Mouse (Mus musculus): ENCODE data around the gene Stx3. TPM values are rescaled to one million over a fixed set of nuclear protein-coding genes. Genes with fewer than 3 reads are reported as not detected.

Gene Stx3
- 16.9 and 19.3 TPM in 2 replicates for polyA plus RNA-seq (2012; rRNA removed)

DNA sequence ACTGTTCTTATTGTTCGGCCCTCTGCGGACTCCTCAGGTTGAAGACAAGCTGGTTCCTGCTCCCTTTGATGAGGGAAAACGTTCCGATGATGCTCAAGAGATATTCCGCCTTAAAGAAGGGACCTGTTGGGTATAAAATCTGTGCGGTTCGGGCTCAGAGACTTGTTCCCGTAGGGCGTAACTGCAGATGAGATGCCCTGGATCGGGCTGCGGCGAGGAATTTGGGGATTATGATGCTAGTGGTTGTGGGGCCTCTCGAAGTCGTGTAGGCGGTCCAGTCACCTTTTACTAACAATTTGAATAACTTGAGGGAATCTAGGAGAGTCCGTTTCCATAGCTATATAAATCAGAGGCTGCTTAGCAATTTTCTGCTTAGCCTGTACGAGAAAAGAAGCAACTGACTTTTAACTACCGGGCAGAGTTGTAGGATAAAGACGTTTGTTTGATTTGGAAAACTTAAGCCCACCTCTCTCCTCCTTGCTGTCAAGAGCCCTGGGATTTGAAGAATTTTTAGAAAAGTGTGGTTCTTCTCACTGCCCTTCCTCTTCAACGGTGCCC lies at the start of gene Stx3:
Stx3 (minus strand) TSS at position 261 of the 558 bp plus-strand sequence.
- DNase-seq (ENCODE audit: low spot score): no peak

DNA sequence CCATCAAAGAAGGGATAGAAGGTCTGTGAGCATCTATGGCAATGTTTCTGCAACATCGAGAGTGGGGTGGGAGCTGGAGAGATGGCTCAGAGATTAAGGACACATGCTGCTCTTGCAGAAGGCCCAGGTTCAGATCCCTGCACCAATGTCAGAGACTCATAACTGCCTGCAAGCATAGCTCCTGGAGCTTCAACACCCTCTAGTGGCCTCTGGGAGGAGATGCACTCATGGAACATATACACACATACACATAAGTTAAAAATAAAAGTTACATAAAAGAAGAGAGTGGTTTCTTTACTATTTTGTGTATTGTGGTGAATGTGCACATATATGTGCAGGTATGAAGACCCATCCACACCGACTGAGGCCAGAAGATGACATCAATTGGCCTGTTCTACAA lies 48.6 kb upstream of the Stx3 start:
- no peak for DNase-seq (ENCODE audit: low spot score)

DNA sequence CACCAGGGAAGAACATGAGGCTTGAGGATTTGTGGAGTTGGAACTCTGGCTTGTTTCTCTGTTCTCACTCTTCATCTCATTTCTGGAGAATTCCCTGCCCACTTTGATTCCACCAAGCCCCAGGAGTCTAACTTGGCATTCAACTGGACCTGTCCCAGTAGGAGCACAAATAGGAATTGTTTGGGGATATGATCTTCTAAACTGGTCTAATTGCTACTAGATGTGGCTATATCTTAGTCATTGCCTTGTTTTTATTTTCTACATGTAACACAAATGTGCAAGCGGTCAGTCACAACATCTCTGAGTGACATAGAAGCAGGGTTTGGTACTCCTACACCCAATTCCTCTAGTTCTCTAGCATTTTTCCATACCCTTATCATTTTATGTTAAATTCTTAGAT lies 41.8 kb upstream of the Stx3 start, which contains the start of gene Olfr1418:
Olfr1418 (minus strand) TSS at position 101 of the 400 bp plus-strand sequence.
- no peak for DNase-seq (ENCODE audit: low spot score)

DNA sequence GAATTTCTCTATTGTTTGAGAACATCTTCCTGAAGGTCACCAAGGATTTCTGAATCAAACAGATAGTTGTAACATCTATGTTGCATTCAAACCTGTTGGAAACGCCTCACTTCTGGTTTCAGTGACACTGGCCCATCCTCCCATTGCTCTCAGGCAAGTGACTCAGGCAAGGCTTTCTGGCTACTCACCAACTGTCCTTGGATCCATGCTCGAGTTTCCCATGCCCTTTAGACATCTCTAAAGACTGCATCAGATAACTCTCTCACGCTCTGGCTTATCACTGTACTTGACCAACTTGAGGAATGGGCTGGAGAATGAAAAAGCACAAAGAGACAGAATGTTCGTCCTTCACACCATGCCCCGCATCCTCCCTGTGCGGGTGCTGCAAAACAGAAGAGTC lies 37.3 kb upstream of the Stx3 start:
- DNase-seq (ENCODE audit: low spot score): no peak

DNA sequence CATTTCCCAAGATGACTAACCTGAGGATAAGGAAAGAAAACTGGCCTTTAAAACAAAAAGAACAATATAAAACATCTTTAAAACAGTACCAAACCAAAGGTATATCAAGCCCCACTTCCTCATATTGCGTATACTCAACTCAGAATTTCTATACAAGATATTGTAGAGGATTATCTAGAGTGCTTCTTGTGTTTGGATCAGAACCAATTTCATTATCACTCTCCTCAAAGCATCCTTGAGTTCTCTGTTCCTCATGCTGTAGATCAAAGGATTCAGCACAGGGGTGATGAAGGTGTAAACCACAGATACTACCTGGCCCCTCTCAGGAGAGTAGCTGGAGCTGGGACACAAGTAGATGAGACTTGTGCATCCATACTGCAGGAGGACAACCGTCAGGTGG lies 35.6 kb upstream of the Stx3 start:
- no peak for DNase-seq (ENCODE audit: low spot score)

DNA sequence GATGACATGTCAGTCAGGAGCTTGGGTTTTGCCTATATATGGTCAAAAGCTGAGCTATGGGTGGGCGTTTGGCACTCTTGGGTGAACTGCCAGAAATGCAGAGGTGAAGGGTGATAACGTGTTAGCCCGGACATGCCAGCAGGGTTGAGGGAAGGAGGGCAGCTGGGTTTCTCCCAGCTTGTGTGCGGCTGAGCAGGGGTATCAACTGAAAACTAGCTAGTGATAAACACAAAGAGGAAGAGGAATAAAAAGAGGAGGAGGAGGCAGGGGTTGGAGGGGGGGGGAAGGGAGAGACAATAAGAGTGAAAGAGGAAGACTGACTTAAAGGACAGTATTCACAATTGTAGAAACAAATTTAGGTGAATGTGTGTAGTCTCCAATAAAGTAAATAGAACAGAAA lies 33.4 kb upstream of the Stx3 start:
- DNase-seq (ENCODE audit: low spot score): no peak

DNA sequence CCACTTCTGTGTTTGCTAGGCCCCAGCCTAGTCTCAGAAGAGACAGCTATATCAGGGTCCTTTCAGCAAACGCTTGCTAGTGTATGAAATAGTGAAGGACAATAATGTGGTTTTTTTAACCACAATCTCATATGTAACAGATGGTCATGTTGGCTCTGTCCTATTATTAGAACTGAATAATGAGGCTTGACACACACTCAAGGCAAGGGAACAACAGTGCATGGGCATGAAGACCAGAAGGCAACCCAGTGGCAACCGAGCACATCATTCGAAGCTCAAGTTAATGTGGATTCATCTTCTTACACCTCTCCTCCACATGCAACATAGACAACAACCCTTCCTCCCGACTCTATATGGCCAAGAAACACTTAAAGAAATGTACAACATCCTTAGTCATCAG lies 27.1 kb upstream of the Stx3 start:
- no peak for DNase-seq (ENCODE audit: low spot score)

DNA sequence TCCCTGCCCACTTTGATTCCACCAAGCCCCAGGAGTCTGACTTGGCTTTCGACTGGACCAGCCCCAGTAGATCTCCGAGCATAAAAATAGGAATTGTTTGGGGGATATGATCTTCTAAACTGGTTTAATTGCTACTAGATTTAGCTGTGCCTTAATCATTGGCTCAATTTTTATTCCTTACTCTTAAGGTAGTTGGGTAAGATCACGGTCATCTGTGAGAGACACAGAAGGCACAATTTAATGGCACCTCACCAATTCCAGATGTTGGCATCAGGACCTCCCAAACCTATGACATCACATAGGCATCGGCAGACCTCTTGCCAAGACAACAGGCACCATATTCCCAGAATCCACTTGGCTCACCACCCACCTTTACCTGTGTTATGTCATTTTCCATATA lies 19.9 kb upstream of the Stx3 start, which contains the start of gene Olfr1417:
Olfr1417 (minus strand) TSS at position 101 of the 400 bp plus-strand sequence.
- no peak for DNase-seq (ENCODE audit: low spot score)

DNA sequence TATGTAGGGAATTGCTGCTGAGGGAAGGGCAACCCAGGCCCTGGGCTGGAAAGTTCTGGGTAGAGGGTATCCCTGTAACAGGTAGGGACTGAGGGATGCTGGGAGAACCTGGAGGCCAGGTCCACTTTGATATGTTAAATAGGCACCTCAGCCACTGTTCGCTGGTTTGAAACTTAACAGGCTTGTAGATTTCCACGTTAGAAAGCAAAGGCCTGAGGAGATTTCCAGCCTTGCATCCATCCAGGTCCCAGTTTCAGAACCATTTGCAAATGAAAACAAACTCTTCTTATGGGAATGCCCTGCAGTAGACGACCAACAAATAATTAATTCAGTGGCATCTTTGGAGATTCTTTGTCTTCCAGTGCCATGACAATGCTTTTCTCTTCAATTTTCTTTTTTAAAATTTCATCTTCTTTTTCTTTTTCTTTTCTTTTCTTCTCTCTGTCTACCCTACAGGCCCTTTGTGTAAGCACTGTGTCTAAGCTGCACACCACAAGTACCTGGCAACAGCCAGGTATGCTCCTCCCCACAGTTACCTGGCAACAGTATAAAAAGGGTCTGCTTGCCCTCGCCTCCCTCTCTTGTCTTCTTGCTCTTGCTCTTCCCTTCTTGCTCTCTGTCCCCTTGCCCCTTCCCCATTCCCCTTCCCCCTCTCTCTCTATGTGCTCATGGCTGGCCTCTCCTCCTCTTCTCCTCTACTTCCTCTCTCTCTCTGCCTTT lies 4.3 kb upstream of the Stx3 start:
- no peak for DNase-seq (ENCODE audit: low spot score)

DNA sequence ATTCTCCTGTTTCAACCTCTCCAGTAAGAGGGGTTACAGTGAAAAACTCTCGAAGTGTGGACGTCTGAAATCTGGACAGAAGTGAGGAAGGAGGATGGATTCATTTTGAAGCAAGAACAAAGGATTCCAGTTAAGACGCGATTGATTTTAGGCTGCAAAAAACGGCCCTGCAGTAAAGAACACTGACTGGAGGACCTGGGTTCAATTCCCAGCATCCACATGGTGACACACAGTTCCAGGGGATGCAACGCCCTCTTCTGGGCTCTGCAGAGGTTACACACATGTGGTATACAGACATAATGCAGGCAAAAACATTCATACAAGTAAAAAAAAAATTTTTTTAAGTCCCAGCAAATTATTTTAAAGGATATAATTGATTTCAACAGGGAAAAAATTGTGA lies 1.0 kb upstream of the Stx3 start:
- no peak for DNase-seq (ENCODE audit: low spot score)

DNA sequence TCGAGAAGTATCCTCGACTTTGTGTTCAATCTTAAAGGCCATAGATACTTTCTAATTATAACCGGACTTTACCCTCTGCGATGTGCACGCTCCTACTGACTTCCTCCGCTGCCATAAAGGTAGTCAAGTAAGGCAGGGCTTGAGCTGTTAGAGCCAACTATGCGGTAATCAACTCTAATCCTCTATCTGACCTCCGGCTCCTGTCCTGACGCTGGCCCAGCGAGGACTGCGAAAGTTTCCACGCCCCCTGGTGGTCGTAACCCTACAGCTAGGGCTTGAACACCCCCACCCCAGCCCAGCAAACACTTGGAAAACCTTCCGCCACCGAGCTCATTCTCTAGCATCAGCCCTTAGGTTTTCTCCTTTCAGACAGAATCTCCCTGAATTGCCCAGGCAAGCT lies 597 bp upstream of the Stx3 start:
- peak; percentile 48 for DNase-seq (ENCODE audit: low spot score)

DNA sequence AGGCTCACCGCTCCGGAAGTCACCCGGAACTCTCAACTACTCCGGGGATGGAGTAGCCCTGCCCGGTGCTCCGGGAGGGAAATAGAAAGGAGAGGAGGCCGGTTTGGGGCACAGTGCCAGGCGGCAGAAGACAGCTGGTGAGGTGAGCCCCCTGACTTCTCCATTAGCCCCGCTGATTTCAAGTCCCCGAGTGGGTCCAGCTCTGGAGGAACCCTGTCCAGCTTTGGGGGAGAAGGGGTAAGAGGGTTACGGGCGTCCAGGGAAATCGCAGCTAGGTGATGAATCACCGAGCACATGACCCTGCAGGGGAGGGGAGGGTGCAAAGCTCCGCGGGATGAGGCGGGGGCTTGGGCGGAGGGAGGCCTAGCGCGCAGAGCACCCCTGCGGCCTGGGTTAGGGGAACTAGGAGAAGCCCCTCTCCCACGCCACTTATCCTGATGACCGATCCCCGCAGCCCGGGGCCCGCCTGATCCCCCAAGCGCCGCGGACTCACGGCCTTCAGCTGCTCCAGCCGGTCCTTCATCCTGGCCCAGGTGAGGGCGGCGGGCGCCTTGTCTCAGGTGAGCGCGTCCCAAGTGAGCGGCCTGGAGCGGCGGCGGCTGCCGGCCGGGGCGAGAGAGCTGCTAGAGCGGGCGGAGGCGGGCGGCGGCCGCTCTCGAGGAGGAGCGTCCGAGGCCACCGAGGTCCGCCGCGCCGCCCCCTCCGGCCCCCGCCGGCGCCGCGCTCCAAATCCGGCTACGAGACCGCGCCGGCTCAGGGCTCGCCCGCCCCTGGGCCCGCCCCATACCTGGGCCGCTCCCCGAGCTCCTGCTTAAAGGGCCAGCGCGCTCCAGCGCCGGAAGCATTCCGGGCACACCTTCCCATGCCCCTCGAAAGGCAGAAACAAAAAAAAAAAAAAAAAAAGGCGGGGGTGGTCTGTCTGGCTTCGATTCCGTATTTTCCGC lies 732 bp downstream of the Stx3 start:
- peak; percentile 69 for DNase-seq (ENCODE audit: low spot score)

DNA sequence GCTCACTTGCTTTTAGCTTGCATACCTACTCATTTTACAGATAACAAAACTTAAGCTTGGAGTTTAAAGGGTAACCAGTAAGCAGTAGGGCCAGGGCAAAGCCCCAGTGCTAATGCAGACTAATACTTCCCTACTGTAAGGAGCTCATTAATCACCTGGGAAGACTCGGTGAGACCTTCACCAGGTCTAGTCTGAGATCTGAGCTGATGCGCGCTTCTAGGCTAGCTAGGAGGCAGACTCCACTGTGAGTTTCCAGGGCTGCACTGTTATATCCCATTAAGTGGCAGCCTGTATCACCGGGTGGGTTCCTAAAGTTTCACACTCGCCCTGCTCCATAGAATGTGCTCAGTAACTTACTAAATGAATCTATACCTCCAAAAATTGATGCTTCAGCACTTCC lies 1.6 kb downstream of the Stx3 start:
- no peak for DNase-seq (ENCODE audit: low spot score)

DNA sequence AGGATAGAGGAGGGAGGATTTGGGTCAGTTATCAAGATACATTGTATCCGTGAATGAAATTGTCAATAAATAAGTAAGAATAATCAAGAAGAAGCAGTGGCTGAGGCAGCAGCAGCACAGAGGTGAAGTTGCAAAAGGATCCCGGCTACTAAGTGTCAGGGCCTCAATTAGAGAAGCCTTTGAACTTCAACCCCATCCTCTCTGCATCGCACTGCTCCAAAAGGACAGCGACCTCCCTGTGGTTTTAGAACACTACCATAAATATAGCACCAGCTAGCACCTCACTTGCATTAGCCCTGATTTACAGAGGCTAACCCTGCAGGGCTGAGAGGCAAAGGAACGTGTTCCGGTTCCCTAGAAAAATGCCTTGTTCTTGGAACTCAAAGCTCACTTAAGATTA lies 2.5 kb downstream of the Stx3 start:
- DNase-seq (ENCODE audit: low spot score): no peak

DNA sequence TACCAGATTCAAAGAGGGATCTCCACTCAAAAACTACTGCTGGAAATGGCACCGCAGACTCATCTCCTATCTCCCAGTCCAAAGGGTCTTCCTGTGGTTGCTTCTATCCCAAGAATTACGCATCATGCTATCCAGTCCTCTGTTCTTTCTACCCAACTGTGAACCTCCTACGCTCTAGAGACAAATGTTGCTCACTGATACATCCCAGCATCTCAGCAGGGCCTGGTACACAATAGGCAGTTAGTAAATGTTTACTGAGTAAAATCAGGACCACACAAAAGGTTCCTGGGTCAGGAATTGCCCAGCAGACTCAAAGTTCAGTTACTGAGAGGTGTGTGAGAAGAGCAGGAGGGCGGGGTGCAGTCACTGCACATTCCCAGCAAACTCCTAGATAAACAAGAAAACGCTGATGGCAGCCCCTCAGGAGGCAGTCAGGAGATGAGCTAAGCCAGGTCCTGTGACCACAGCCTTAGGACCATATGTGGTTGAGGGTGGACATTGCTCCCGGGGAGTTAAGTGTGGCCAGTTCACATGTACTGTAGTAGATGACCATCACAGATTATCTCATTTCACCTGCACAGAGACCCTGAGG lies 4.4 kb downstream of the Stx3 start:
- no peak for DNase-seq (ENCODE audit: low spot score)

DNA sequence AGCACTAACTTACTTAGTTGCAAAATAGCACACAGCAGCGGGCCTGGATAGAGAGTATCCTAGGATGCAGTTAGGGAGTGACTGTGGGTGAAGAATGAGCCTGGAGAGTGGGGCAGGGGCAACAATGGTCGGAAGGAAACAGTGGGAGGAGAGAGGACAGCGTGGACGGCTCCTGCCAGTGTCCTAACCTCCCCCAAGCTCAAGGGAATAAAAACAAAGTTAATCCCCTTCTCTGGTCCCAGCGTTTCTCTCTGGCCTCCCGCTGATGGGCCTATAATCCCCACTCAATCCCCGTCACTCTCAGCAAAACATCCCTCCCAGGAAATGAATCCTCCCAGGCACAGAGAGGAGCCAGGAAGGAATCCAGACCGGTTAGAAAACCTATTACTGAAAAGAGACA lies 5.6 kb downstream of the Stx3 start:
- no peak for DNase-seq (ENCODE audit: low spot score)

DNA sequence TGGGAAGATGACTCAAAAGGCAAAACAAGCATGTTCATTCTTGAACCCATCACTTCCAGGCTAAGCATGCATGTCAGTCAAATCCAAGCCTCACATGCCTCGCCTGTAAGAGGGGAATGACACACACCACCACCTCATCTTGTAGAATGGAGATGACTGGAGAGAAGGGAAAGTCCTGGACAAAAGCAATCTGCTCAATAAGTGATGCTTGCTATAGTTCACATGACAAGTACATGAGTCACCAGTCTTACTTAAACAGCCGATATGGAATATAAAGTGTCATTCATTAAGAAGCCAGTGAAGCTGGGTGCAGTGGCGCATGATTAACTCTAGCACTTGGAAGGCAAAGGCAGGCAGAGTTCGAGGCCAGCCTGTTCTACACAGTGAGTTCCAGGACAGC lies 6.1 kb downstream of the Stx3 start:
- DNase-seq (ENCODE audit: low spot score): no peak

DNA sequence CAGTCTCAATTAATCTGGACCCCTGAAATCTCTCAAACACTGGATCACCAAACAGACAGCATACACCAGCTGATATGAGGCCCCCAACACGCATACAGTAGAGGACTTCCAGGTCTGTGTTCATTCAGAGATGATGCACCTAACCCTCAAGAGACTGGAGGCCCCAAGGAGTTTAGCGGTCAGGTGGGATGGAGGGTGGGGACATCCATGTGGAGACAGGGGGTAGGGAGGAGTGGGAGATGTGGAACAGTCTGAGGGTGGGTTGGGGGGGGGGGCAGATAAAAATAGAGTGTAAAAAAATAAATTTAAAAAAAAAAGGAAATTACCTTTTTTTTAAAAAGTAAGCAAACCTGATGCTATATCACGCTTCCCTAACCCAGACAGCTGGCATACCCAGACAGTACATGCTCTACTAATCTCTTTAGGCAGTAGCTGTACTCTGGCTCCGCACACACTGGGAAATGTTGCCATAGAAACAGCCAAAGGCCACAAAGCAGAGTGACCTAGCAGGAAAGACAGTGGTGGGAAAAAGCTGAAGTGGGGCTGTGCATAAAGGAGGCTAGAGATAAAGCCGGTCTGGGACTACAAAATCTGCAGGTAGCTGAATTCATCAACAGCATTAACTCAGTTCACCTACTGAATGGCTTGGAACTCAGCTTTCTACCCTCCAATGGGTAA lies 7.4 kb downstream of the Stx3 start:
- DNase-seq (ENCODE audit: low spot score): no peak

DNA sequence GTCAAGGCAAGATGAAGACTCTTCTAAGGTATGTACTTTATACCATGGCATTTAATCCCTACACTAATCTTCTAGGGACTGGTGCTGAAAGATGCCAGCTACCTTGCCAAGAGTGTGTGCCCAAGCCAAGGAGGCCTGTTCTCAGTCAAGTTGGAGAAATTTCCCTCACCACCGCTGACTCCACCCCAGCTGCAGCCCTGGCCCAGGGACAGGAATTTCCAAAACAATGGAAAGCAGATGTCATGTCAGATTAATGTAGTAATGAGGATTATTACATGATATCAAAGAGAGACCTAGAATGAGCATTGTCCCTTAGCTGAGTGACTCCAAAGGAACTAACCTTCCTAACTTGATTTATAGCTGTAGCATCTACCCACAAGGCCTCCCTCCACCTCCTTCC lies 8.3 kb downstream of the Stx3 start:
- no peak for DNase-seq (ENCODE audit: low spot score)

DNA sequence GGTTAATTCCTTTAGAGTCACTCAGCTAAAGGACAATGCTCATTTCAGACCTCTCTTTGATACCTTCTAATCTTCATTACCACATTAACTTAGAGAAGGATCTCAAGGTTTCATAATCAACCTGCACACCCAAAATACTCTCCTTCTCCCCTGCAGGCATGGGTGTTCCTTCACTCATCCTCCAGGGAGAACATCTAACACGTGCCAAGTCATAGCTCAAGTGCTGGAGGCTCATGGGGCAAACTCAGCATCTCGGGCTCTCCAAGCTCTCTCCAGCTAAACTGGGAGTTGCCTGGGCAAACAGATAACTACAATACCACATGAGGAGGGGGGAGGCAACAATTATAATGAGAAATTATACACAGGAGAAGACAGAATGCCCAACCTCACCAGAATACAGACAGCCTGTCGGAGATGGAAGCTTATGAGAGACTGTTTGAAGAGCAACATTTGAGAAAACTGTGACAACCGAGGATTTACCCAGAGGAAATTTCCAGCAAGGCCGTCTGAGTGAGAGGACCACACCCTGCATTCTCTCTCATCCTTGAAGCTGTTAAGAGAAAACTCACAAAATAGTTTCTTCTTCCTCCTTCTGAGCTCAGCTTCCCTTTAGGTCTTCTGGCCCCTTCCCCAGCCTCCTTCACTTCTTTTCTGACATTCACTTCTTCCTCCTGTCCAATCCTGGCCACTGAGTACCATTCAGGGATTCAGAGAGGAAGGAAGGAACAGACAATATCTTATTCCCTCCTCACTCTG lies 9.0 kb downstream of the Stx3 start:
- no peak for DNase-seq (ENCODE audit: low spot score)

DNA sequence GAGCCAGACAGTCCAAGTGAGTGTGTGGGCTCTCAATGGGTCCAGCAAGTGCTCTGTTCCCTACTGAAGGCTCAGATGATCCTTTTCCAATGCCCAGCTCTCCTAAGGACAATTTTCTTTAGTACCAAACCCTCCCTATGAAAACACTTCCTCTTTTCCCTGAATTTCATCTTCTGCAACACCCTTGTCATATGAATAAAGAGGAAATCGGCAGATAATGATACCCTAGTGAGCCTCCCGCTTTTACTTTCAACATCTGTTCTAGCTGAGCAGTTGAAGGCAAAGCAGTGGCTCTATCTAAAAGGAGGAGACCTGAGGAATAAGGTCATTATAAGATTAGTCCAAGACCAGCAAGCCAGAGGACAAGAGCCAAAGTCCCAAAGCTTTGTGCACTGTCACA lies 10.8 kb downstream of the Stx3 start:
- DNase-seq (ENCODE audit: low spot score): no peak
